Mouse (Mus musculus): ENCODE measurements around the gene Nelfcd. TPM values are rescaled to one million over a fixed set of nuclear protein-coding genes. Genes with fewer than 3 reads are reported as not detected.
A peak's percentile ranks its signal among the peaks of the same experiment; 100 is the strongest.

Nelfcd gene
- polyA plus RNA-seq, 1 experiment from 2014 or later, result 81.3 TPM

DNA sequence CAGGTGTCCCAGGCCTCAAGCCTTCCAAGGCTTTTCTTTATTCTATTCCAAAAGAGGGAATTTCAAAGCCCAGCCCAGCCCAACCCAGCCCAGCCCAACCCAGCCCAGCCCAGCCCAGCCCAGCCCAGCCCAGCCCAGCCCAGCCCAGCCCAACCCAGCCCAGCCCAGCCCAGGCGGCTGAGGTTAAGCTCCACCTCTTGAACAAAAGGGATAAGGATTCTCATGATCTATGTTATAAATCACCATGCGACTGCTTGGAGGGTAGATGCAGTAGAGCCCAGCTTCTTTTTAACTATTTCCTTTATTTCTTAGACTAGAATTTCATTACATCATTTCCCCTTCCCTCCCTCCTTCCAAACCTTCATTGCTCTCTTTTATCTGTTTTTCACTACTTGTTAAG, 5.4 kb upstream of the Nelfcd start:
- WGBS, result 38% methylated on average over 2 of the region's 2 CpGs
- ATAC-seq, result peak; percentile 68

GRCm38 (mm10) chr2:174413127-174413526, 2.5 kb upstream of the Nelfcd start:
- no peaks in the 10 kb centered on the region for H3K27me3 ChIP-seq (replicated peaks; ENCODE audit: control insufficient read depth, insufficient read depth, low read length)
- H3K4me1 ChIP-seq (ENCODE audit: control insufficient read depth, insufficient read depth, low read length), result peaks cover 9% of the 10 kb centered on the region
- H3K9ac ChIP-seq (ENCODE audit: low read depth, low read length), result no peak overlapping the region
- no peak overlapping the region for H3K4me3 ChIP-seq (ENCODE audit: low read length)
- no peak overlapping the region for H3K27ac ChIP-seq (ENCODE audit: low read length)
- no peak for ATAC-seq
- 77% methylated on average over 7 of the region's 7 CpGs for WGBS
- no peaks in the 10 kb centered on the region for H3K9me3 ChIP-seq (ENCODE audit: control insufficient read depth, low read length)
- H3K4me2 ChIP-seq (ENCODE audit: low read depth, low read length), result no peak overlapping the region
- H3K36me3 ChIP-seq (ENCODE audit: control insufficient read depth, insufficient read depth, low read length), result no peaks in the 10 kb centered on the region

More for the DNA sequence above, 5.4 kb upstream of the Nelfcd start:
- H3K36me3 ChIP-seq (ENCODE audit: control insufficient read depth, insufficient read depth, low read length), result no peaks in the 10 kb centered on the region
- no peaks in the 10 kb centered on the region for H3K9me3 ChIP-seq (ENCODE audit: control insufficient read depth, low read length)
- no peak overlapping the region for H3K4me3 ChIP-seq (ENCODE audit: low read length)
- no peaks in the 10 kb centered on the region for H3K27me3 ChIP-seq (replicated peaks; ENCODE audit: control insufficient read depth, insufficient read depth, low read length)
- no peak overlapping the region for H3K27ac ChIP-seq (ENCODE audit: low read length)
- H3K4me2 ChIP-seq (ENCODE audit: low read depth, low read length), result no peak overlapping the region
- H3K9ac ChIP-seq (ENCODE audit: low read depth, low read length), result no peak overlapping the region
- H3K4me1 ChIP-seq (ENCODE audit: control insufficient read depth, insufficient read depth, low read length), result no peaks in the 10 kb centered on the region

DNA sequence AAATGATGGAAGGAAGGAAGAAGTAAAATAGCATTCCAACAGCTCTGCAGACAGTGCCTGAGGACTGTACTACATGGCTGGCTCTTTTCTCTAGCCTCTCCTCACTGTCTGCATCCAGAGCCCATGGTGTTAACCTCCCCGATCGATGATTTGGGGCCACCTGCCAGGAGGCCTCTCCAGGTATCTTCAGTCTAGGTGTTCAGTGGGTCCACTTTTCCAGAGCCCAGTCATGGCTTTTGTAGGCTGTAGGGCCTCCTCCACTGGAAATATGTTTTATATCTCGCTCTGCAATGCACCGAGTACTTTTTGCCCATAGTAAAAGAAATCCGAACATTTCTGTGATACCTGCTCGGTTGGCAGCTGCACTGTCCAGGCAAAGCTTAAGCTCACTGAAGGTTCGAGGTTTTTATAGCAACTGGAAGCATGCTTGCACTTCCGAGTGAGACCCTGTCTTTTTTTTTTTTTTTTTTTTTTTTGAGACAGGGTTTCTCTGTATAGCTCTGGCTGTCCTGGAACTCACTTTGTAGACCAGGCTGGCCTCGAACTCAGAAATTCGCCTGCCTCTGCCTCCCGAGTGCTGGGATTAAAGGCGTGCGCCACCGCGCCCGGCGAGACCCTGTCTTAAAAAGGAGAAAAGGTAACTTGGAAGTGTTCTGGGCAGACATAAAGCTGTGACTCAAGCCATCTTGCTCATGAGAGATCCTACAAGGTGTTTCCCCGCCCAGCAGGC, 438 bp upstream of the Nelfcd start:
- H3K4me3 ChIP-seq (ENCODE audit: low read length), result peak overlapping the region; percentile 88
- peak overlapping the region; percentile 94; the same call in 1 of the 2 replicates for H3K9ac ChIP-seq (ENCODE audit: low read depth, low read length)
- peaks cover 9% of the 10 kb centered on the region for H3K4me1 ChIP-seq (ENCODE audit: control insufficient read depth, insufficient read depth, low read length)
- no peaks in the 10 kb centered on the region for H3K36me3 ChIP-seq (ENCODE audit: control insufficient read depth, insufficient read depth, low read length)
- H3K9me3 ChIP-seq (ENCODE audit: control insufficient read depth, low read length), result no peaks in the 10 kb centered on the region
- peak overlapping the region; percentile 25; the same call in 1 of the 2 replicates for H3K4me2 ChIP-seq (ENCODE audit: low read depth, low read length)
- 47% methylated on average over 18 of the region's 18 CpGs for WGBS
- H3K27ac ChIP-seq (ENCODE audit: low read length), result no peak overlapping the region
- ATAC-seq, result no peak; the same call in 1 of the 2 replicates
- no peaks in the 10 kb centered on the region for H3K27me3 ChIP-seq (replicated peaks; ENCODE audit: control insufficient read depth, insufficient read depth, low read length)

DNA sequence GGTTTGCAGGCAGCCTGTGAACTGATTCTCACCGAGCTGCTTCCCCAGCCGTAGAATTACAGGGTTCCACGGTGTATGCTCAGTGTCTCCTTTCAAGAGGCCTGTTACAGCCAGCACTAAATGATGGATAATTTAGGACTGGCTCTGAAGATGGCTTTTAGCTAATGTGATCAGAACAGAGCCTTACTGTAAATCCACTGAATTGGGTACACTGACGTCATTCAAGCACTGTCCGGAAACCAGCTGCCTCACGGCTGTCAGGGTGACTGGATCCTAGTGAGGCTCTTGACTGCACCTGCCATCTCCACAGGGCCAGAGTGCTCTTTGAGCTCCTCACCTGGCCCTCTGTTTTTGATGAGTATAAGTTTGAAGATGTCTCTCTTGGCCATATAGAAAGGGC, 5.5 kb downstream of the Nelfcd start:
- peaks cover 8% of the 10 kb centered on the region for H3K4me1 ChIP-seq (ENCODE audit: control insufficient read depth, insufficient read depth, low read length)
- no peak for ATAC-seq
- WGBS, result 83% methylated on average over 6 of the region's 6 CpGs
- no peaks in the 10 kb centered on the region for H3K9me3 ChIP-seq (ENCODE audit: control insufficient read depth, low read length)
- H3K9ac ChIP-seq (ENCODE audit: low read depth, low read length), result no peak overlapping the region
- no peaks in the 10 kb centered on the region for H3K27me3 ChIP-seq (replicated peaks; ENCODE audit: control insufficient read depth, insufficient read depth, low read length)
- H3K4me3 ChIP-seq (ENCODE audit: low read length), result no peak overlapping the region
- H3K36me3 ChIP-seq (ENCODE audit: control insufficient read depth, insufficient read depth, low read length), result peaks cover 20% of the 10 kb centered on the region
- H3K4me2 ChIP-seq (ENCODE audit: low read depth, low read length), result no peak overlapping the region
- no peak overlapping the region for H3K27ac ChIP-seq (ENCODE audit: low read length)

GRCm38 (mm10) chr2:174424301-174425085, 8.9 kb downstream of the Nelfcd start:
- ATAC-seq, result no peak
- Histone ChIP-seq H3K4me3 (ENCODE audit: low read length) (no peak overlapping the region), H3K27me3 (replicated peaks; ENCODE audit: control insufficient read depth, insufficient read depth, low read length) (no peaks in the 10 kb centered on the region), H3K9ac (ENCODE audit: low read depth, low read length) (no peak overlapping the region), H3K27ac (ENCODE audit: low read length) (no peak overlapping the region), H3K36me3 (ENCODE audit: control insufficient read depth, insufficient read depth, low read length) (peaks cover 38% of the 10 kb centered on the region), H3K4me2 (ENCODE audit: low read depth, low read length) (no peak overlapping the region), H3K9me3 (ENCODE audit: control insufficient read depth, low read length) (no peaks in the 10 kb centered on the region), H3K4me1 (ENCODE audit: control insufficient read depth, insufficient read depth, low read length) (no peaks in the 10 kb centered on the region)
- 90% methylated on average over 11 of the region's 11 CpGs for WGBS

- ATAC-seq, result no peak
- no peak overlapping the region for H3K9ac ChIP-seq (ENCODE audit: low read depth, low read length)
- H3K4me3 ChIP-seq (ENCODE audit: low read length), result no peak overlapping the region
- H3K27ac ChIP-seq (ENCODE audit: low read length), result no peak overlapping the region
- no peaks in the 10 kb centered on the region for H3K27me3 ChIP-seq (replicated peaks; ENCODE audit: control insufficient read depth, insufficient read depth, low read length)
- no peak overlapping the region for H3K4me2 ChIP-seq (ENCODE audit: low read depth, low read length)
- 89% methylated on average over 12 of the region's 12 CpGs for WGBS
- H3K36me3 ChIP-seq (ENCODE audit: control insufficient read depth, insufficient read depth, low read length), result peaks cover 34% of the 10 kb centered on the region
- no peaks in the 10 kb centered on the region for H3K9me3 ChIP-seq (ENCODE audit: control insufficient read depth, low read length)
- H3K4me1 ChIP-seq (ENCODE audit: control insufficient read depth, insufficient read depth, low read length), result no peaks in the 10 kb centered on the region
Measured at GRCm38 (mm10) chr2:174426856-174427255, 11.3 kb downstream of the Nelfcd start.

DNA sequence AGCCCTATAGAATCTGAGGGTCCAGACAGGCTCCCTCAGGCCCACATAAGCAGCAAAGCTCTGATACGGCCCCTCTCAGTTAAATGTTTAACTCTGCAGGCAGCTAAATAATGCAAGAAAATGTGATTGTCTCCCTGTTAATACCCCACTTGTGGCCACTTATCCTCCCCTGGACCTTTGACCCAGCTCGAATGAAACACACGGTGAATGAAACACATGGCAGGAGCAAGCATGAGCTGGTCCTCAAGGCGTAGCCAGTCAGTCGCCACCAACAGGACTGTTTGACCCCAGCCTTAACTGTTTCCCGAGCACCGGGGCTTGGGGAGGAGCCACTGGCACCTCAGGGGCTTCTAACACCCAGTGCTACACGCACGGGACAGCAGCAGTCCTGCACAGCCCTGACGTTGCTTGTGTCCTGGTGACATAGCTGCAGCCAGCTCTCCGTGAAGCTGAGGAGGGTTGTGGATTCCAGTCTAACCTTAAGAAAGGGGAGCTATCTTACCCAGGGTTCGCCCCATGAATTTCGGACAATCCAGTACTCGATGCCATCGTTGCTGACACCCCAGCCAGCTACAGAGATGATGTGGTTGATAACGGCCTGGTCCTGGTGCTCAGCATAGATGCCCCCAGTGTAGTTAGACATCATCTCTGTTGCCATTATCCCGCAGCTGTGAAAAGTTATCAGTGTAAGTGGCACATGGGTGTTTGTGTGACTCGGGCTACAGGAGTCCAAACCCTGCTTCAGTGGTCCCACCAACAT, 12.7 kb downstream of the Nelfcd start:
- ATAC-seq, result no peak
- Histone ChIP-seq H3K9ac (ENCODE audit: low read depth, low read length) (no peak overlapping the region), H3K27ac (ENCODE audit: low read length) (no peak overlapping the region), H3K9me3 (ENCODE audit: control insufficient read depth, low read length) (no peaks in the 10 kb centered on the region), H3K27me3 (replicated peaks; ENCODE audit: control insufficient read depth, insufficient read depth, low read length) (no peaks in the 10 kb centered on the region), H3K4me3 (ENCODE audit: low read length) (no peak overlapping the region), H3K4me1 (ENCODE audit: control insufficient read depth, insufficient read depth, low read length) (no peaks in the 10 kb centered on the region), H3K36me3 (ENCODE audit: control insufficient read depth, insufficient read depth, low read length) (peaks cover 37% of the 10 kb centered on the region), H3K4me2 (ENCODE audit: low read depth, low read length) (no peak overlapping the region)
- WGBS, result 81% methylated on average over 18 of the region's 18 CpGs

DNA sequence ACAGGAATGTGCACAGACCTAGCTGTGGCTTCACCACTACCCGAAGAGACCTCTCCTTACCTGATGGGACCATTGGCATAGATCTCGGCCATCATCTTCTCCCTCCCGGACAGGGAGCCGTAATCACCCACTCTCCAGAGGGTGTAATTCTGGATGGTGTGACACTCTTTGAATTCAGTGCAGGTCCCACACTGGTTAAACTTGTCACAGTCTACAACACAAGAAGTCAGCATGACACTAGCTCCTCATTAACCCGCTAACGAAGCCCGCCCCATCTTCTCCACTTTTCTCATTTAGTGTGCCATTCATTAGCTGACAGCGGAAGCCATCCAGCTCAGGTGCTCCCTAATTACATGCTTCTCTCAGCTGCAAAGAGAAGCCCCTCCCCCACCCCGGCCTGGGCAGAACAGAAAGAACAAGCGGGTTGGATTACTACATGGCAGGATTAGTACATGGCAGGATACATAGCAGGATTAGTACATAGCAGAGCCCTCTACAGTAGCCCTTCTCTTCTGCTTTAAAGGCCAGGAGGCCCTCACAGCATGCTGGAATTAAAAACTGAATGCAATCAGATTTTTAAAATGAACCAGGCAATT, 13.5 kb downstream of the Nelfcd start:
- H3K27ac ChIP-seq (ENCODE audit: low read length), result no peak overlapping the region
- H3K36me3 ChIP-seq (ENCODE audit: control insufficient read depth, insufficient read depth, low read length), result peaks cover 39% of the 10 kb centered on the region
- no peak for ATAC-seq
- H3K9ac ChIP-seq (ENCODE audit: low read depth, low read length), result no peak overlapping the region
- H3K9me3 ChIP-seq (ENCODE audit: control insufficient read depth, low read length), result no peaks in the 10 kb centered on the region
- H3K4me2 ChIP-seq (ENCODE audit: low read depth, low read length), result no peak overlapping the region
- no peaks in the 10 kb centered on the region for H3K4me1 ChIP-seq (ENCODE audit: control insufficient read depth, insufficient read depth, low read length)
- H3K4me3 ChIP-seq (ENCODE audit: low read length), result no peak overlapping the region
- 83% methylated on average over 10 of the region's 10 CpGs for WGBS
- H3K27me3 ChIP-seq (replicated peaks; ENCODE audit: control insufficient read depth, insufficient read depth, low read length), result no peaks in the 10 kb centered on the region

GRCm38 (mm10) chr2:174434943-174435342, 19.3 kb downstream of the Nelfcd start:
- WGBS, result 96% methylated on average over 9 of the region's 9 CpGs
- no peak overlapping the region for H3K4me2 ChIP-seq (ENCODE audit: low read depth, low read length)
- peaks cover 12% of the 10 kb centered on the region; the same call in 1 of the 2 replicates for H3K36me3 ChIP-seq (ENCODE audit: control insufficient read depth, insufficient read depth, low read length)
- no peaks in the 10 kb centered on the region for H3K9me3 ChIP-seq (ENCODE audit: control insufficient read depth, low read length)
- H3K4me1 ChIP-seq (ENCODE audit: control insufficient read depth, insufficient read depth, low read length), result peaks cover 23% of the 10 kb centered on the region
- H3K27ac ChIP-seq (ENCODE audit: low read length), result no peak overlapping the region
- H3K4me3 ChIP-seq (ENCODE audit: low read length), result no peak overlapping the region
- H3K27me3 ChIP-seq (replicated peaks; ENCODE audit: control insufficient read depth, insufficient read depth, low read length), result no peaks in the 10 kb centered on the region
- ATAC-seq, result no peak
- H3K9ac ChIP-seq (ENCODE audit: low read depth, low read length), result no peak overlapping the region
